Mouse (Mus musculus) T-helper 2 cell (primary cell): ENCODE data around the gene Rrm2.

Experiments used
- in situ Hi-C: fragments of 300-600 bp; cut with MboI, MseI; formaldehyde crosslinking; loops from one replicate; pipeline ENCODE4 v1.15.1; 2025; ENCODE audit warnings: high pct_unique_total_duplicates

Rrm2 gene

DNA sequence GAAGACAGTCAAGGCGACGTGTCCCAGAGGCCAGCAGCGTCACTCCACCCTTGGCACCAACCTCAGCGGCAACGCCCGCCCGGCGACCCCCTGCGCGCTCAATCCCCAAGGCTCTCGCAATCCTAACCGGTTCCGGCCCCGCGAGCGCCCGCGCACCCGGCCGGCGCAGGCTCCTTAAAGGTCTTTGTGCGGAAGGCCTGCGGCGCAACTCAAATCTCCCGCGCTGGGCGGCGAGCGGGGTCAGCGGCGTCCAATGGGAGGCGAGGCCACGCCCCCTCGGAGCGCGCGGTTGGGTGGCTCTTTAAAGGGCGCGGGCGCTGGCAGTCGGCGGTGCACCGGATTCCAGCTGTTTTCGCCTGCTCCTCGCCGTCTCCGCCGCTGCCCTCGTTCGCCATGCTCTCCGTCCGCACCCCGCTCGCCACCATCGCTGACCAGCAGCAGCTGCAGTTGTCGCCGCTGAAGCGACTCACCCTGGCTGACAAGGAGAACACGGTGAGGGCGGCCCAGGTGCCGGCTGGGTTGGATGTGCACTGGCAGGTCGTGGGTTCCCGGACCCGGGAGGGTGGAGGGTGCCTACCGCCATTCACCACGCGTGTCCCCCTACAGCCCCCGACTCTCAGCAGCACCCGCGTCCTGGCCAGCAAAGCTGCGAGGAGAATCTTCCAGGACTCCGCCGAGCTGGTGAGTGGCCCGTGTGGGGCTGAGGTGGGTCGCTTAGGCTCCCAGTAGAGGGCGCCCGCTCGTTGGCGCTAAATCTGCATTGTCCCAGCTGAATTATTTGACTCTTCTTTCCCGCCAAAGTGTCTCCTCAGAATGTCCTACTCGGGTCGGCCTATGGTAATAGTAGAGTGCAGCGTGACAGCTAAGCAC lies at the start of gene Rrm2:
TSS of gene Rrm2 (plus strand) at position 288 of the 870 bp plus-strand sequence.
- in situ Hi-C loops, result no loop called here

DNA sequence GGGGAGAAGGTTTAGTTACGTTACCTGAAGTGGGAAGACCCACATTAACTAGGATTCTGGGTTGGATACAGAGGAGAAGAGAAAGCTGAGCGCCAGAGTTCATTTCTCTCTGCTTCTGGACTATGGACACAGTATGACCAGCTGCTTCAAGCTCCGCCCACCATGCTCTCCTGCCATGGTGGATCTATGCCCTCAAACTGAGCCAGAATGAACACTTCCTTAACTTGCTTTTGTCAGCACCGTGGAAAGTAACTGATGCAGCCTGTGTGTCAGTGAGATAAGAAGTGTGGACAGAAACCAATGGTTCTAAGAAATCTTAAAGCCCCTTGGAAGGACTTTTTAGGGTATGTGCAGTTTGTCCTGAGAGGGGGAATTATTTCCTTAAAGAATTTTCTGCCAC lies 49.0 kb upstream of the Rrm2 start:
- in situ Hi-C loops, result loop anchor here (5.0 kb wide), 1 partner anchor 43 kb away; no protein-coding TSS in a partner anchor

DNA sequence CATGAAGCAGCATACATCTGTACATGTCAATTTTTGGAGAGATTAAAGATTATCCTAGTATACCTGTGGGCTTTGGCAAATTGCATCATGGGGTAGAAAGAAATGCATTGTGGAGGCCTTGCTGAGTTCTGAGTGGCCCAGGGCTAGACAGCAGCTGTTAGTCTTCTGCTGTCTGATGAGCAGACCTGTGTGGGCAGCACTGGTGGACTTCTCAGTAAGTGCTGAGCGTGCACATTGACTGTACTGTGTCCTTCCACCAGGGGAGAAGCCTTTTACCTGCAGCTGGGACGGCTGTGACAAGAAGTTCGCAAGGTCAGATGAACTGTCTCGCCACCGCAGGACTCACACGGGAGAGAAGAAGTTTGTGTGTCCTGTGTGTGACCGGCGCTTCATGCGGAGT lies 48.1 kb upstream of the Rrm2 start:
- in situ Hi-C loops, result loop anchor here (5.0 kb wide), 1 partner anchor 42 kb away; no protein-coding TSS in a partner anchor

DNA sequence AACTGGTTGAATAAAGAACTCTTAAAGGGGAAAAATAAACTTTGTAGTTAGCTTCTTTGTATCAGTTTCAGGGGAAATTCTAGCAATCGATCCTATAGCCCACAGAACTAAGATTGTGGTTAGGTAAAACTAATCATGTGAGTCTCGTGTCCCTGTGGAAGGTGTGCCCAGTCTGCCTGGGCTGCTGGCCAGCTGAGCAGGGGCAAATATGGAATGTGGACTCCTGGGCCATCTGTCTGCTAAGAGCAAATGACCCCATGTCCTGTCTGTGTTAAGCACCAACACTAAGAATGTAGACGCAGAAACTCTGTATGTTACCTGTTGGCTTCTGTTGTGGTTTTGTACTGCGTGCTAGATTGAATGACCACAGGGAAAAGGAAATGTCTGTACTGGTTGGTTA lies 46.9 kb upstream of the Rrm2 start:
- in situ Hi-C loops, result no loop called here

DNA sequence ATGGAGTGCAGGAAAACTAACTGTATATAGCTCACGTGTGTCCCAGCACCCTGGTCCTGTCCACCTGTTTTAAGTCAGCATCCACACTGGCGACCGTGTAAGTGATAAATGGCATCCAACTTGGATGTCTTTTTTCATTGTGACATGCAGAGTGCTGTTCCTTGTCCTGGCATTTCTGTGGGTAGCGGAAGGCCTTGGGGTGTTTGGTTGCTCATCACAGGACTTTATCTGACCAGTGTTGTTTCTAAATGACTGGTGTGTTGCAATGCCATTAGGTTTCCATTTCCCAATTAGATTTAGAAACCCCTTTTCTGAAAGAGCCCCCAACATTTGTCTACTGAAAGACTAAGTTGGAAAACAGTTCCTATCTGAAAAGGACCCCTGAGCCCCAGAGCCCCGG lies 45.9 kb upstream of the Rrm2 start:
- in situ Hi-C loops, result no loop called here

DNA sequence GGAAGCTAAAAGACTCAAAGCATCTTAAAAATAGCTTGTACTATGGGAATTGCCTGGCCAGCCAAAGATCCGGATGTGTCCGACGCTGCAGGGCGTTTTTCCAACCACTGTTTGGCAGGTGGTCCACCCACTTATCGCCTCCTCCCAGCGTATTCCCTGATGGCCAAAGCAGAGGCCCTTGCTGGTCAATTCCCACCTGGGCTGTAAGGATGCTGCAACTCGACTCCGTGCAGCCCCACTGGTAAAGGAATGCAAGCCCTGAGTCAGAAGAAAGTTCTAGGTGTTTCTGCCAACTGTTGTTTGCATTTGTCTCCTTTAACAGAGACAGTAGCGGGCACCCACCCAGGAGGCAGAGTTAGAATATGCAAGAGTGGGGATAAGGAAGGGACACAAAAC lies 27.9 kb upstream of the Rrm2 start:
- in situ Hi-C loops, result no loop called here

DNA sequence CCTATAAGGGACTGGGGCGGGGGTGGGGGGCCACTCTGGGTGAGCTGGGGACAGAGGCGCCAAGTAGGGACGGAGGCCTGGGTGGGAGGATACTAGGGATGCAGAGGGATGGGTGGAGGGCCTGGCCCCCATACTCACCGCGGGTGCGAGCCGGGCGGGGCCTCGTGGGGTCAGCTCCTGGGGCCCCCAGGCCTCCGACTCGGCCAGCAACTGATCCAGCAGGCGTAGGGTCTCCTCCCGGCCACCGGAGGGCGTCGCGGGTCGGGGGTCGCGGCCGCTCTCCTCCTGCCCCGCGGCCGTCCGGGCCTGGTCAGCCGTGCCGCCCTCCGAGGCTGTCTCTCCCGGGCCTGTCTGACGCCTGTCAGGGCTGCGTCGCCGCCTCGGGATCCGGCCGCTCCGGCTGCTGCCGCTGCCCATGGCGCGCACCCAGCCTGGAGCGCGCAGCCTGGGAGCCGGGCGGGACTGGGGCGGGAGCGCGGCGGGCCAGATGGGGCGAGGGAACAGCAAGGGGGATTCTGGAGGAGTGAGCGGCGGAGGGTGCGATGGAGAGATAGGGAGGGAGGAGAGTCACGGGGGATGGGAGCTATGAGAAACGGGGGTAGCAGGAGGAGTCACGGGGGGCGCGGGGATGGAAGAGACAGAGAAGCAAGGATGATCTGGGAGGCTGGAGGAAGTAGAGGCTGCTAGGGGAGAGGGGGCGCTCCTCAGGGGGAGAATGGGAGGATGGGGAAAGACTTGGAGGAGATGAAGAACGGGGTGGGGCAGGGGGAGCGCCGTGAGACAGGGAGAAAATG lies 27.4 kb upstream of the Rrm2 start:
- in situ Hi-C loops, result no loop called here

DNA sequence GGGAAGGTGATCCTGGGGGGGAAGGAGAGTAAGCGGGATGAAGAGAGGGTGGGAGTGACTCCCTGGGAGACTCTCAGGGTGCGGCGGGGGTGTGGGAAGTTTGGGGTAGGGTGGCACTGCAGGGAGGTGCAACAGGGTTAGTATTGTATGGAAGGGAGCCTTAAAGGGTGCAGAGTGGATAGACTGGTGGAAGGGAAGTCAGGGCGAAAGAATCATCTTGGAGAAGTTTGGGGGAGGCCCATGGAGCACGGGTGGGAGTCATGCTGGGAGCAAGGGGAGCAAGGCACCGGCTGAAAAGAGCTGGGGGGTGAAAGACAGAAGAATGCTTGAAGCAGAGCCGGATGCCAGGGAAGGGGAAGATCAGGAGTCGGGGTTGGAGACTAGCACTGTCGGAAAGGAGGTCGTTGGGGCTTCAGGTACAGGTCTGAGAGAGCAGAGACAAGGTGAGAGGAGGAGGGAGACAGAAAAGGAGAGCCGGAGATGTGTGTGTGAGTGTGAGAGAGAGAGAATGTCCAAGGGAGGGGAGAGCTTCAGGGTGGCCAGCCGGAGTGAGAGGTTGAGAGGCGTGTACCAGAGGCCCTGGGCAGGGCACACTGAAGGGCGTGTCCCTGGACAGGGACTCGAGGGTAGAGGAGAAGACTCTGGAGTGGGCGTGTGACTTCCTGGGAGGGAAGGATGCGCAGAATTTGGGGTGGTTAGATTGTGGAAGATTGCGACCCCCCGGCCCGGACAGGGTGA lies 26.6 kb upstream of the Rrm2 start, which contains the start of gene Cys1:
TSS of gene Cys1 (minus strand) at position 528 of the 738 bp plus-strand sequence.
- in situ Hi-C loops, result no loop called here

DNA sequence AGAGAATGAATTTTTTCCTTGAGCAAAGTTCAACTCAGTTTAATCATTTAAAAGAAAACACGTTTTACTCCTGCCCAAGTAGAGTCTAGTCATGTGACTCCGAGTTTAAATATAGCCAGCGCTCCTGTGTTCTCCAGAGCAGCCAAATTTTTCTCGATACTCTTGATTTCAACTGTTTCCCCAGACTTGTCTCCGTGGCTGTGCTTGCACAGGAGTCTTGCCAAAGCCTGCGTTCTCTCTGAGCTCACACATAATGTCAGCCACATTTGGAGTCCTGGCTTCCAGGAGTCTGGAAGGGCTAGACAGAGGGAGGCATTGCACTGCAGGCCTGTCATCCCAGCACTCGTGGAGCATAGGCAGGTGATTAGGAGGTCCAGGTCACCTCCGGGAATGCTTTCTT lies 25.5 kb upstream of the Rrm2 start:
- in situ Hi-C loops, result no loop called here

DNA sequence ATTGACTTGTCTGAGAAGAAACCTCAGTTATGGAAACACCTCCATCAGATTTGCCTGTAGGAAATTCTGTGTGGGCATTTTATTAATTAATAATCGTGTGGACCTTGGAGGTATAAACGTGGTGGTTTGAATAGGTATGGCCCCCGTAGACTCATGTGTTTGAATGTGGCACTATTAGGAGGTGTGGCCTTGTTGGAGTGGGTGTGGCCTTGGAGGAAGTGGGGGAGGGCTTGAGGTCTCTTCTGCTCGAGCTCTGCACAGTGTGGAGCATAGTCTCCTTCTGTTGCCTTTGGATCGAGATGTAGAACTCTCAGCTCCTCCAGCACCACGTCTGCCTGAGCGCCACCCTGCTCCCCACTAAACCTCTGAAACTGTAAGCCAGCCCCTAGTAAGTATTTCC lies 24.6 kb upstream of the Rrm2 start:
- in situ Hi-C loops, result no loop called here

DNA sequence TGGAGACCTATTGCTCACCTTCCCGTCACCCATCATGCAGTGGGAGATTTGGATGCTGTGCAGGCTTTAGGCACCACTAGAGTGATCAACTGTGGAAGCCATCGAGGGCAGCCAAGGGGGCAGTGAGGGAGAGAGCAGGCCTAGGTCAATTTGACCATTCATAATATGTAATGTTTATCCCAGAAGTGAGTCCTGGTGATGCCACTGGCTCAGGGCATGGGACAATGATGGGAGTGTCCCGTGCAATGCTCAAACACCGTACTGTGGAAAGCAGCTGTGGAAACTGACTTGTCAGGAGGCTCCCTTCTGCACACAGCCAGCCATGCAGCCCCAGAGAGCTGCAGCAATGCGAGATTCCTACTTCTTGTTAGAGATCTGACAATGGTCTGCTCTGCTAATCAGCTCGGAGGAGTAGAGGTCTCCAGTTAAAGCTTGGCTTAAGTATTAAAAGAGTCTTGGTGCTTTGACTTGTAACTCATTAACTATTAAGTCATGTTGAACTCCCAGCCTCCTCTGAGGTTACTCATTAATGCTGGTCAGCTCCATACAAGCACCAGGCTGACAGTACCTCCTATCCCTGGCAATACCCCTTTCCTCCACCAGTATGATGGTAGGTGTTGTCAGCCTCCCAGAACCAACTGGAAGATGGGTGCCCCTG lies 21.9 kb upstream of the Rrm2 start:
- in situ Hi-C loops, result no loop called here

DNA sequence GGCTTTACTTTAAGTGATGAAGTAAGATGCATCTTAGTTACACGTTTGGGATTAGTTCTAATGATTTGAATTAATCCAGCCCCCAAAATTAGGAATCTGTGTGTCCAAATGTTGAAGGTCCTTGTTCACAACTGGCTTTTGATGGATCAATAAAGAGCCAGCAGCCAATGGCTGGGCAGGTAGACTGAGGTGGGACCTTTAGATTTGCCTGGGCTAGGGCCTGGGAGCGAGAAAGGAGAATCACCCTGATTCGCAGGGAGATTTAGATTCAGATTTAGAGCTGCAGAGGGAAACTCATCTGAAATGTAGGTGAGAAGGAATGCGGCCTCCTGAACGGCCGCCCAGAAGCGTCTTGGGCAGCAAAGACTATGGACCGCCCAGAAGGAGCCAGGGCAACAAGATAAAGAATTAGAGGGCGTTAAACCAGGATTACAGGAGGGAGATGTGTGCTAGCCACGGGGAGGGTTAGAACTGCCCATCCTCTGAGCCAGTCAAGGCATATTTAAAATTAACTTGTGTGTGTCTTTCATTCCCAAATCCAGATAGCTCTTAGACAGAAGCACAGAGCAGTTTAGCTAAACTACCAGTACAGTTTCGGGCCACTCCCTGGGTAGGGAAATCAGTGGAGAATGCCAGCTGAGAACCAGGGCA lies 21.2 kb upstream of the Rrm2 start:
- in situ Hi-C loops, result no loop called here

DNA sequence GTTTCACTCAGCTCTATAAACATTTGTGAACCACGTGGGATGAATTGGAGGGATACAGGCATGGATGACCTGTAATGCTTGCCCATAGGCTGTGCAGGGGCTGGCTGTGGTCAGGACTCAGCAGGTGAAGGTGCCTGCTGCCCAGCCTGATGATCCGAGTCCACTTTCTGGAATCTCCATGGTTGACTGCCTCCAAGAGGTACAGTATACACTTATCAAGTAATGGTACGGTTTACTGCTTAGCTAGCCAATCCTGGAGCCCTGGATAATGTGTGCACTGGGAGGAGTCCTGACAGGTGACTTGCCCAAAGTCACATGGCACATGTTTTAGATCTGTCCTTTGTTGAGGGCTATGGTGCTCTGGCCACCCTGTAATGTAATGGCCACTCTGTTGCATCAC lies 17.7 kb upstream of the Rrm2 start:
- in situ Hi-C loops, result no loop called here

DNA sequence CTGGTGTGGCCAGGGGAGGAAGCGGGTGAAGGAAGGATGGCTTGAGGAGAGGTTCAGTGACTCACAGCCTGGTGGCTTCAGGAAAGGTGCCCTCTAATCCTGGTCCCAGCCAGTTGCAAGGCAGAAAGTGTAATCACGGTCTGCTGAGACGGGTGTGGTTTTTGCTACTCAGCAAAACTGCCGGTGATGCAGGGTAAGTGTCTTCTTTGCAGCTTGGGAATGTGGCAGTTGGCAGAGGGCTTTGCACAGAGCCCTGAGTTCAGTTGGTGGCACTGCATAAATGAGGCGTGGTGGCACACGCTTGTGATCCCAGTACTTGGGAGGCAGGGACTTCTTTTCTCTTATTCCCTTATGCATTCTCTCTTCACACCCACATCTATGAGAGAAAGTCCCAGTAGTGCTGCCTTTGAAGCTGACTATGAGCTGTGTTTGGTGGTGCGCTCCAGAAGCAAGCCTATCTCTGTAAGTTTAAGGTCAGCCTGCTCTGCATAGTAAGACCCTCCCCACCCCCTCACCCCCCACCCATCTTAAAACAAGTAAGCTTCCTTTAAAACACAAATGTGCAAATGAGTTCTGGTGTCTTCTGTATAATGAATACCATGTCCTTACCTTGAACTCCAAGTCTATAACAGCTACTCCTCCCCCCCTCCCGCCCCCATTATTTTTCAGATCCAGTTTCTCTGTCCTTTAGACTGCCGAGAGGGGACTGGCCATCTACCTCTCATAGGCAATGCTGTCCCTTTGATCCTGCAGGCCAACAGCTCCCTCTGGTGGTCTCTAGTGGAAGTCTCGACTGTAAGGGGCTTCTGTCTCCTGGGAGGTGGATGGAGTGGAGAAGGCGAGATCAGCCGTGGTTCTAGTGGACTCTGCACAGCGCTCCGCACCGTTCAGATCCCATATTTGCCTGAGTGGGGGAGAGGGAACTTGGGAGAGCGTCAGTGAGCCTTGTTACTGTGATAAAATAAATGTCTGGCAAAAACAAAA lies 11.2 kb upstream of the Rrm2 start:
- in situ Hi-C loops, result no loop called here

DNA sequence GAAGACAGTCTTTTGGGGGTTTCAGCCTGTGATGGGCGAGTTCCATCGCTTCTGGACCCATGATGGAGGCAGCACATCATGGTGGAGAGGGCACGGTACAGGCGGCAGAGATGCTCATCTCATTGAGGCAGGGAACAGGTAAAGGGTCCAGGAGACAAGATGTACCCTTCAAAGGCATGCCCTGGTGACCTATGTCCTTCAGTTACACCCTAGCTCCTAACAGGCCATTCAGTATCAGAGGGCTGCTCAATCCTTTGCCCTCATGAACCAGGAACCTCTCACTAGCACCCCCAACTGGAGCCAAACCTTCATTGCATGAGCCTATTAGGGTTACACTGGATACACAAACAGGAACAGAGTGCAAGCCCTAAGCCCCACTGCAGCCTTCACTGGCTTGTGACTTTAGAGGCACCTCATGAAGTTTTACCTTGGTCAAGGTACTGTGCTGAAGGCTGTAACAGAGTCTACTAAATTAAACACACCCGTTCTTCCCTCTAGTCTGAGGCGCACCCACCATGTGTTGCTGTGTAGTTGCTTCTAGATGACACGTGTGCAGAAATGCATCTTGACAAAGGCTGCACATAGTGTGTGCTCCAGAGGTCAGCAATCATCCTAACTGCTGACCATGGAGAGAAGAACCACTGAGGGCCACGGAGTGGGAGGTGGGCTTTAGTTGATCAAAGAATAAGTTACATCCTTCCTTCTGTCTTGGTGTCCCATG lies 10.4 kb upstream of the Rrm2 start:
- in situ Hi-C loops, result no loop called here

DNA sequence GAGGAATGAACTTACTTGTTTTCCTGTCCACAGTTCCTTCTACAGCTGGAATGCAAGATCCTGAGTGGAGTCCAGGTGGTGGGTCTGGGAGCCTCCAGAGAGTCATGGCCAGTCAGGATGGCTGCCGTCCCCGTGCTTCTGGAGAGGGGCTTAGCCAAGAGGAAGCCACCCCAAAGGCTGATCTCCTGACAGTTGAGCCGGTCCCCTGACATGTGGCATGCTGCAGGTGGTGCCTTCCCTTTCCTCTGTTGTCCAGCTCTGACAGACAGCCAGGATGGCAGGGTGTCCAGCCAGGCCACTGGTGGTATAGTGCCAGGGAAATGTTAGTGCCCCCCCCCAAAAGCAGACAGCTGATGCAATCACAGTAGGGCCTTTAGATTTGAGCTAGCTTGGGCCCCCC lies 9.5 kb upstream of the Rrm2 start:
- in situ Hi-C loops, result no loop called here

DNA sequence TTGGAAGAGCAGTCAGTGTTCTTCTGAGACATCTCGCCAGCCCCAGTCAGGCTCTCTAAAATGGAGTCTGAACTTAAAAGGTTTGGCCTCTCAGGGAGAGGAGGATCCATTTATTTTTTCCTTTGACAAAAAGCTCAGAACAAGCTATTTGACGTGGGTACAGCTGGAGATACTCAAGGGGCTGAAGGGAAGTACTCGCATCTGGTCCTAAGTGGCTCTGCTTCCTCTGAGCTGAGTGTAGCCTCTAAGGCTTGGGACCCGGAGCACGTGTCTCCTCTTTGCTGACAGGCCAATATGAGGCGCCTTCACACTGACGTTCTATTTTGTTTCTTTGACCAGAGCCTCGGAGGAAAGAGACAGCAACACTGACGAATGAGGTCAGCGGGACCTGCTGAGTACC lies 8.5 kb upstream of the Rrm2 start:
- in situ Hi-C loops, result no loop called here

DNA sequence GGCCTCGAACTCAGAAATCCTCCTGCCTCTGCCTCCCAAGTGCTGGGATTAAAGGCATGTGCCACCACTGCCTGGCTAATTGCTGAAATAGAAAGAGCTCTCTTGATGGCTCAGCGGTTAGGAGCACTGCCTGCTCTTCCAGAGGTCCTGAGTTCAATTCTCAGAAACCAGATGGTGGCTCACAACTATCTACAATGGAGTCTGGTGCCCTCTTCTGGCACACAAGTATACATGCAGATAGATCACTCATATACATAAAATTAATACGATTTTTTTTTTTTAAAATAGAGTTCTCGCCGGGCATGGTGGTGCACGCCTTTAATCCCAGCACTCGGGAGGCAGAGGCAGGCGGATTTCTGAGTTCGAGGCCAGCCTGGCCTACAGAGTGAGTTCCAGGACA lies 6.4 kb upstream of the Rrm2 start:
- in situ Hi-C loops, result loop anchor here (5.0 kb wide), 1 partner anchor 44 kb away; no protein-coding TSS in a partner anchor

DNA sequence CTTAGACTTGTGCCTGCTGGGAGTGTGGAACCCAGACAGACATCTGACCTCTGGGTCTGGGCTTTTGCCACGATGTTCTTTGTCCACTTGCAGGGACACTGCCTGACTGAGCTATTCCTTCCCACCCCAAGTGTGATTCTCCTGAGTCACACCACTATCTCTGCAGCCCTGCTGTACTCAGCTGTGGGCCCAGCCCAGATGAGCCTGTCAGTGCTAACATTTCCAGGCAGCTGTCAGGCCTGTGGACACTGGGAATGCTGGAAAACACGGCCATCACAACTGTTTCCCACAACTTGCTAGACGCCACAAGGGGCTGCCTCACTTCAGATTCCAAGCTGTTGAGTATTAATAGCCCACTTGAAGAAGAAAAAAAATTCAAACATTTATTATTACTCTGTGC lies 5.0 kb upstream of the Rrm2 start:
- in situ Hi-C loops, result loop anchor here (5.0 kb wide), 1 partner anchor 46 kb away; no protein-coding TSS in a partner anchor
